Mouse (Mus musculus): Measurements from ENCODE around the gene Sumo2.
A peak's percentile ranks its signal among the peaks of the same experiment; 100 is the strongest.

- TF ChIP-seq CTCF (conservative IDR thresholded peaks at IDR 0.05; ENCODE audit: insufficient read depth, insufficient read length, low read depth, low read length) (peak; percentile 73), POLR2A (IDR thresholded peaks at IDR 0.05; ENCODE audit: low read depth, low read length) (peak; percentile 21)
Measured at GRCm38 (mm10) chr11:115491356-115492083, 44.6 kb downstream of the Sumo2 start, which contains the start of gene Nt5c.
